Mouse (Mus musculus) erythroid progenitor cell, adult 5-6 weeks (primary cell): ENCODE measurements around the gene Hs3st2. TPM values are rescaled to one million over a fixed set of nuclear protein-coding genes. Genes with fewer than 3 reads are reported as not detected.

Source experiments
- ATAC-seq: replicated peaks from 2 replicates; pipeline ENCODE4 v1.8.0; 2016; ENCODE audit warnings: moderate number of reproducible peaks, mild to moderate bottlenecking, moderate TSS enrichment, inconsistent platforms; ENCODE audit not compliant: poor library complexity, low FRiP score, severe bottlenecking
- total RNA-seq, 2 experiments: library from RNA; stranded (forward) in 1 of 2; stranded (reverse) in 1 of 2; fragments of 150-400 nt in 1 of 2; fragments of 186-747, 209-891 nt in 1 of 2; gene quantifications; 2 replicates each; pipeline versions ENCODE4 v1.2.3 to v1.2.4; 2015 to 2017; ENCODE audit warnings: low replicate concordance in 2 of 2

The Hs3st2 gene
- total RNA-seq, 2 experiments from 2014 or later = not detected

GRCm38 (mm10) chr7:121533639-121534038 lies 142.0 kb downstream of the Hs3st2 start:
- no peak for ATAC-seq

- no peak for ATAC-seq
Observed at GRCm38 (mm10) chr7:121534386-121534785, 142.7 kb downstream of the Hs3st2 start.

- no peak for ATAC-seq
Observed at GRCm38 (mm10) chr7:121535987-121536386, 144.3 kb downstream of the Hs3st2 start.

GRCm38 (mm10) chr7:121539405-121540275 lies 148.0 kb downstream of the Hs3st2 start:
- ATAC-seq = no peak

- no peak for ATAC-seq
Observed at GRCm38 (mm10) chr7:121542458-121542857, 150.8 kb downstream of the Hs3st2 start.

GRCm38 (mm10) chr7:121549329-121550022 lies 157.8 kb downstream of the Hs3st2 start:
- ATAC-seq = no peak
